Mouse (Mus musculus) erythroblast, embryonic 14.5 days (primary cell): ENCODE measurements around the gene Zfp384.

Experiments
- GATA1 ChIP-seq: IDR thresholded peaks from 2 replicates; pipeline ENCODE4 v1.6.1; 2012; ENCODE audit warnings: low read length, inconsistent platforms, mixed read lengths
- TAL1 ChIP-seq: IDR thresholded peaks from 3 replicates; pipeline ENCODE4 v1.6.1; 2012; ENCODE audit warnings: low read length, inconsistent platforms, mixed read lengths

DNA sequence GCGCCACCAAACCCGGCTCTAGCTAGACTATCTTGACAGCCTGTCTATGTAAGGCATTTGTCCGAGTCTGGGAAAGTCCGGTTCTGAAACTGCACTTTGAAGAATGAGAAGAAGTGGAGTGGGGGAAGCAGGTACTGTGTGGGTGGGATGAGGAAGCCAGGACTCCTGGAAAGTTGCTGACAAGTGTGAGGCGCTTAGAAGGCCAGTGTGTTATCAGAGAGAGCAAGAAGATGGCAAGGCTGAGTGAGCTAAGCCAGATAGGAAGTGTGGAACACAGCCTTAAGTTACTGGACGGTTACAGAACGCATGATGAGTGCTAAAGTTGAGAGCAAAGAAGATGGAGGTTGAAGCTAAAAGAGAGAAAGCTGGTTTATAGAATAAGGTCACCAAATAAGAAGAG is 33.1 kb downstream of the Zfp384 start:
- TF ChIP-seq TAL1 (no peak), GATA1 (no peak)
